Mouse (Mus musculus) cerebellum, adult 2 months (tissue): ENCODE data around the gene Dnajb9. TPM values are rescaled to one million over a fixed set of nuclear protein-coding genes. Genes with fewer than 3 reads are reported as not detected.
"Not testable (repeated sequence)": the region's sequence is repeated elsewhere in the genome, so short reads cannot be mapped to it uniquely, and the experiment has no call there.

Source experiments
- DNase-seq, 2 experiments: peaks; one replicate each; pipeline ENCODE4 v3.0.0; 2021
- H3K27ac ChIP-seq: fragments of 200-500 bp; 2 replicates; pipeline ENCODE4 v1.5.1; 2012; ENCODE audit warnings: low read length, control low read depth, inconsistent platforms; ENCODE audit not compliant: insufficient read depth
- H3K27me3 ChIP-seq: fragments of 200-500 bp; 2 replicates; pipeline ENCODE4 v1.6.1; 2012; ENCODE audit warnings: inconsistent platforms, mild to moderate bottlenecking, low read length, moderate library complexity; ENCODE audit not compliant: control insufficient read depth, insufficient read depth
- H3K4me1 ChIP-seq: fragments of 200-500 bp; 2 replicates; pipeline ENCODE4 v1.6.1; 2011; ENCODE audit warnings: low read length; ENCODE audit not compliant: control insufficient read depth, insufficient read depth
- H3K4me3 ChIP-seq: fragments of 200-500 bp; replicated peaks from 2 replicates; pipeline ENCODE3; 2011; ENCODE audit warnings: mild to moderate bottlenecking, low read depth, low read length, control low read depth; ENCODE audit not compliant: insufficient read depth
- CTCF ChIP-seq: fragments of 200-500 bp; IDR thresholded peaks from 2 replicates; pipeline ENCODE4 v1.5.1; 2011; ENCODE audit warnings: low read depth, mild to moderate bottlenecking, control low read depth, low read length, moderate library complexity, borderline replicate concordance; ENCODE audit not compliant: insufficient read depth
- POLR2A ChIP-seq: fragments of 200-500 bp; IDR thresholded peaks from 2 replicates; pipeline ENCODE4 v1.6.1; 2011; ENCODE audit warnings: low read length, control low read depth, borderline replicate concordance; ENCODE audit not compliant: insufficient read depth
- WGBS: fragments of 180-500 bp; shearing (Covaris S2); methylation state at CpG from one replicate; pipeline ENCODE4 v1.1.7; 2018; 5-methylcytosine and 5-hydroxymethylcytosine counted together
- polyA plus RNA-seq: library from polyadenylated mRNA; depleted of rRNA; stranded (reverse); fragments of >200 nt; gene quantifications from 2 replicates; pipeline ENCODE4 v1.2.3, GENCODE M21; 2012; rRNA removed

Dnajb9 gene
- polyA plus RNA-seq: 24.5 and 26.4 TPM in 2 replicates

DNA sequence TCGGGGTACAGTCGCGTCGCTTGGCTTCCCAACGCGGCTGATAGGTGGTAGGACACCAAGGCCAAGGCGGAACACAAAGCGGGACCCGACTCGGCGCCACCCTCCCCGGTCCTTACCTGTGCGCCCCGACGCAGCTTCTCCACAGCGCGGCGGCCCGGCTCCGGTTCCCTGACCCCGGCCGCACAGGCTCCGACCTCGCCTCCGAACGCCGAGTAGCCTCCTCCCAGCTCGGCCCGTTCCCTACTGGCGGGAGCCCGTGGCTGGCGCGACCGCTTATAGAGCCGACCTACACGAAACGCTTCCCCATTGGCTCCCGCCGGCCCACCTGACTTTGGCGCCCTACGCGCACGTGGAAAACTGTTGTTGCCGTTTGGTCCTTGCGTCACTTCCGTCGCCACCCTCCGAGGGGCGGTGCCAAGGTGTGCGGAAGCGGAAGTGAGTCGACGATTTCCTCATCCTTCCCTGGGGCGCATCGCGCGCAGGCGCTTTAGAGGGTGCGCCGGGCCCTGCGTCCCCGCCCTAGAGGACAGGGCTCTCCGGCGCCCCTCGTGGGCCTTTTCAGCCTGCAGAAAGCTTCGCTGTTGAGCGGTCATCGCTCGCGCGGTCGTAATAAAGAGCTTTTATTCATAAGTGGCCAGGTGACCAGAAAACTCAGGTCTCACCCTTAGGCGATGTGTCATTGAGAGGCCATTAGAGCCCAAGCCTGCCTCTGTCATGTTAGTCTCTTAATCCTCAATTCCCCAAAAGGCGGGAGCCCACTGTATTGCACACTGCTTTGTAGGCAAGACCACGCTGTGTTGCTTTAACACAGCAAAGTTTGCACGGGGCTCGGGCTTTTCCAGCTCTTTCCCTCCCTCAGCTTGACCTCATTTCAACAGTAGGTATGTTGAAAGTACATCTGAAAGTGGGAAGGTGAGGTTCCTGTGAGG is at the start of gene Dnajb9:
TSS of gene Dnajb9 (minus strand) at position 503 of the 929 bp plus-strand sequence.
- Histone ChIP-seq H3K4me3 (peak within 1 kb of the TSS; percentile 72), H3K4me1 (no peaks in the 10 kb centered on the region; the same call in 1 of the 2 replicates), H3K27me3 (no peaks in the 10 kb centered on the region), H3K27ac (peak within 1 kb of the TSS; percentile 72)
- WGBS: under 1% methylated on average over 77 of the region's 77 CpGs
- DNase-seq: peak; percentile 100
- peak; percentile 59; the same call in 1 of the 2 replicates for TF ChIP-seq CTCF
- TF ChIP-seq POLR2A: peak; percentile 99

DNA sequence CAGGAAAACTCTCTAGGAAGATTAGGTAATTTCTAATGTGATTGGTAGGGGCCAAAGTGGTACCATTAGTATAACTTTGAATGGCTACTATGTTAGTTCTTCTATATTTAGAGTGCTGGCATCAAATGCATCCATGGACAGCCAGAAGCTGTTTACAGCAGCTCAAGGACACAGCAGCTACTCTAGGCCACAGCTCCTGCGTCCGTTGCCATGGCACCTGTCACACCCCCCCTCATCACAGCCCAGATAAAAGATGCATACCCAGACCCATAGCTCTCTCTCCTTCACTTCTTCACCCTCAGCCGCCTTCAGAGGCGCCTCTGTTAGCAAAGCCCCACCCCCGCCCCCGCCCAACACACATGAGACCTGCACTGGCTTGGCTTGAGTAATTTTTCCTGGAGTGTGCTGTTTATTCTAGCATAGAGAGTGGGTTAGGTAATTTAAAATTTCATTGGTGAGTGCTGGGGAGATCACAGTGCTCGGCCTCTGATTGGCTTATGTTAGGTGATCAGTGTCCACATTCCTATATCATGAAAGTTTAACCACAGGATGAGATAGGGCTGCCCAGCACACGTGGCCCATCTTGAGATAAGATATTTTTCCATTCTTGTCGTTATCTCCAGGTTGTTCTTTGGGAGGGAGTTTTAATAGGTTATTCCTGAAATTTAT is 38.3 kb upstream of the Dnajb9 start:
- Histone ChIP-seq H3K4me3 (no peak overlapping the region), H3K4me1 (no peaks in the 10 kb centered on the region), H3K27ac (no peak overlapping the region), H3K27me3 (no peaks in the 10 kb centered on the region)
- 74% methylated on average over 9 of the region's 9 CpGs for WGBS
- no peak for TF ChIP-seq CTCF
- TF ChIP-seq POLR2A: no peak
- no peak for DNase-seq

DNA sequence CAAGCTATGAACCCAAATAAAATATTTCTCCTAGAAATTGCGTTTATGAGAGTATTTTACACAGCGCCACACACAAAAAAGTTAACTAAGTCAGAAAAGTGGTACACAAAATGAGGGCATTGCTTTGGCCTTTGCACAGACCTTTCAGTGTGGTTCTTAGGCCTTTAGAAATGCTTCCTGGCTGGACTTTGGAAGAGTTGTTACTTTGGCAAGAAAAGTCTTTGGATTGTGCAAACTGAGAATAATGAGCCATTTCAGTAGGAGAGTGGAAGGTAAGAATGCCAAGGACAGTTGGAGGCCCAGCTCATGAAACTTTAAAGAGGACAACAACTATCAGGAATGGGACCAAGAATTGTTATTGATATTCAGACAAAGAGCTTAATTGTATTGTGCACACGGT is 35.6 kb upstream of the Dnajb9 start:
- H3K4me1 ChIP-seq: no peaks in the 10 kb centered on the region
- 85% methylated on average over 3 of the region's 3 CpGs for WGBS
- no peak overlapping the region for H3K27ac ChIP-seq
- TF ChIP-seq POLR2A: no peak
- no peak for TF ChIP-seq CTCF
- DNase-seq: no peak
- no peak overlapping the region for H3K4me3 ChIP-seq
- no peaks in the 10 kb centered on the region for H3K27me3 ChIP-seq

DNA sequence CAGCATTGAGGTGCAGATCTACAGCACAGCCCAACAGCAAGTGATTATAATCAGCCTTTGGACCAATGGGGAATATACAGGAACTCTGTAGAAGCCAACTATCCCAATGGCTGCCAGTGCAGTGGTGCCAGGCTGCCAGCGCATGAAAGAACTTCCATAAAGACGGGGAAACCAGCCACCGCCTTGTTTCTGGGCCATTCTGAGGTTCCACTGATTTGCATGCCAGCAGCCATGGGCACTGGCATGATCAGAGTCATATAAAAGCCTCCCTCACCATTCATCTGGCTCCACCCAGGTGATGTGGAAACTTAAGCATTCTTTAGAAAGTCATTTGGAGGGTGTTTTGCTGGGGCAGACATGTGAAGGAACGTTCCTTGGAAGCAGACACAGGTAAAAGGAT is 32.3 kb upstream of the Dnajb9 start:
- DNase-seq: no peak
- Histone ChIP-seq H3K27ac (no peak overlapping the region), H3K4me1 (no peaks in the 10 kb centered on the region), H3K27me3 (no peaks in the 10 kb centered on the region), H3K4me3 (no peak overlapping the region)
- TF ChIP-seq CTCF (no peak), POLR2A (no peak)
- 75% methylated on average over 4 of the region's 4 CpGs for WGBS

DNA sequence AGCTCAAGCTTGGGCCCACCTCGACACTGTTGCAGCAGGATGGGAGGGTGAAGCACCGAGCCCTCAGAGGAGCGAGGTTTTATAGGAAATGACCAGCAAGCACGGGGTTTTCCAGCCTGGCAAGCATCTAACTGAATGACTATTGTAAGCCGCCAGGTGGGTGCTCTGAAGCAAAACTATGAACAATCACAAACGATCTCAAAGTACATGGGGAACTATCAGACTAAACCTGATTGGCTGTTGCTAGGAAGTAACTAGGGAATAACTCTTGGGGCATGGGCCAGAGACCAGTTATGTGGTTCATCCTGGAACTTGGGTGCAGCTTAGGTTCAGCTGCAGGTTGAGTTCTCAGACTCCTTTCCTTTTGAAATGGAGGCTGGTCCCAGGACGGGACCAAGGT is 31.0 kb upstream of the Dnajb9 start:
- no peak for DNase-seq
- WGBS: 67% methylated on average over 7 of the region's 7 CpGs
- H3K4me1 ChIP-seq: no peaks in the 10 kb centered on the region
- H3K4me3 ChIP-seq: no peak overlapping the region
- H3K27ac ChIP-seq: no peak overlapping the region
- no peaks in the 10 kb centered on the region for H3K27me3 ChIP-seq
- no peak for TF ChIP-seq POLR2A
- TF ChIP-seq CTCF: no peak

DNA sequence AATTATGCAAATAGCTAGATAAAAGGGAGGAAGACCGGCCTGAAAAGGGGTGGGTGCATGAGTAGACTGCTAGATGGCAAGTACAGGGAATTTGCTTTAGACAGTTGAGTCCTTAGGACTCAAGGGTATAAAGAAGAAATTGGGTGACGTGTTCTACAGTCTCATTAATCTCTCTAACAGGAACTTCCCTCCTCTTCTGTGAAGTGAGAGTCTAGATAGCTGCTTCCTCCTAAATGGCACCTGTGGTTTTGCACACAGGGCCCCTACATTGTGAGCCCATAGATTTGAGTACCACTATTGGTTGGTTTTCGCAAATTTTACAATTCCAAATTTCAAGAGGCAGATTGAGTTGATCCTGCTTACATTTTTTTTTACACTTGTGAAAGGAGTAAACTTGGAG is 14.5 kb upstream of the Dnajb9 start:
- Histone ChIP-seq H3K4me1 (no peaks in the 10 kb centered on the region), H3K4me3 (no peak overlapping the region), H3K27me3 (no peaks in the 10 kb centered on the region), H3K27ac (no peak overlapping the region)
- TF ChIP-seq POLR2A (no peak), CTCF (no peak)
- WGBS: 88% methylated on average over 3 of the region's 3 CpGs
- no peak for DNase-seq

DNA sequence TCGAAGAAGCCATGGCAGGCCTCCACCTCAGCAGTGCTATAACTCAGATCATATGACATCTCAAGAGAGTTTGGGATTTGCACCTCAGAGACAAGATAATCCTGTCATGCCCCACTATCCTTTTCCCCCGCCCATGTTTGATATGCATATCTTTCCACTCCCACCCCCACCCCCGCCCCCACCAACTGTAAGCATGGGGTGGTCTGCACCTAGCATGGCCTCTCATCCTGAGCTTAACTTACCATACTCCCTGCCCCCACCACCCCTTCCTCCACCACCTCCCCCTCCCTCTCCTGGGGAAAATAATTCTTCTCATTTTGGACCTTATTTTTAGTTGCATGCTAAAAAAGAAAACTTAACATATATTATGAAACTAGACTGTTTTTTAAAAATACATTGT is 12.9 kb upstream of the Dnajb9 start:
- TF ChIP-seq POLR2A (no peak), CTCF (no peak)
- no peaks in the 10 kb centered on the region for H3K4me1 ChIP-seq
- DNase-seq: no peak
- no peaks in the 10 kb centered on the region for H3K27me3 ChIP-seq
- H3K27ac ChIP-seq: no peak overlapping the region
- H3K4me3 ChIP-seq: no peak overlapping the region
- WGBS: 83% methylated on average over 3 of the region's 3 CpGs

DNA sequence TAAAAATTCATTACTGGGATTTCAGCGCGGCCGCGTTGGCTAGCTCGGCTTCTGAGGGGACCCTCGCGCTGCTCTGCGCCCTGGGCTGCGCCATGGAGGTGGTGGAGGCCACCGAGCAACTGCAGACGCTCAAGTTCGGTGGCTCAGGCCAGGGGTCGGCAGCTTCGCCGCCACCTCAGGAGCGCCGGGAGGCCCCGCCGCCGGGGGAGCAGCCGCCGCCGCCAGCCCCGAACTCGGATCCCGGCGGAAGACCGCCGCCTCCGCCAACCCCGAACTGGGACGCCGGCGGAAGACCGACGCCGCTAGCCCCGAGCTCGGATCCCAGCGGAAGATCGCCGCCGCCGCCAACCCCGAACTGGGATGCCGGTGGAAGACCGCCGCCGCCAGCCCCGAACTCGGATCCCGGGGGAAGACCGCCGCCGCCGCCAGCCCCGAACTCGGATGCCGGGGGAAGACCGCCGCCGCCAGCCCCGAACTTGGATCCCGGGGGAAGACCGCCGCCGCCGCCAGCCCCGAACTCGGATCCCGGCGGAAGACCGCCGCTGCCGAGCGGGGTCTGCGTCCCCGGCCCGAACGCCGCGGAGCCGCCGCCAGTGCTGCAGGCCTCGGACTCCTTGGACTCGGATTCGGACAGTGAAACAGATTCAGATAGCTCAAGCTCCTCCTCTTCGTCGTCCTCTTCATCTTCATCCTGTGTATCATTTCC is 11.7 kb upstream of the Dnajb9 start:
- peak; percentile 30 to 53 for DNase-seq
- Histone ChIP-seq H3K27me3 (no peaks in the 10 kb centered on the region), H3K27ac (no peak overlapping the region), H3K4me3 (peak overlapping the region; percentile 59), H3K4me1 (no peaks in the 10 kb centered on the region)
- WGBS: 2% methylated on average over 89 of the region's 89 CpGs
- TF ChIP-seq POLR2A (no peak), CTCF (no peak)

DNA sequence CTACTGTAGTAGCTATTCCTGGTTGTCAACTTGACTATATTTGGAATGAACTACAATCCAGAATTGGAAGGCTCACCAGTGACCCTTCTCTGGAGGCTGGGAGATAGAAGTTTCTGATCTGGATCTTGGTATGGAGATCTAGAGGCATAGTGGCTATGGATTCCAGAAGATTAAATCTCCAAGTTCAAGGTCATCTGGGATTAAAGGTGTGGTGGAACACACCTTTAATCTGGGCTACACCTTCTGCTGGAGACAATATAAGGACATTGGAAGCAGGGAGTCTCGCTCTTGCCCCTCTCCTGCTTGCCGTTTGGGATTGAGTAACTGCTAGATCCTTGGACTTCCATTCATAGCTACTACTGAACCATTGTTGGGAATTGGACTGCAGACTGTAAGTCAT is 10.9 kb upstream of the Dnajb9 start, which contains the start of gene Pnpla8:
TSS of gene Pnpla8 (plus strand) at position 301 of the 400 bp plus-strand sequence.
- WGBS: 100% methylated on average over 2 of the region's 2 CpGs
- H3K4me1 ChIP-seq, H3K27me3 ChIP-seq, DNase-seq, H3K27ac ChIP-seq: not testable (repeated sequence)
- peak within 1 kb of the TSS; percentile 59 for H3K4me3 ChIP-seq
